Mouse (Mus musculus) liver (tissue): Measurements from ENCODE around the gene Ctsw.

ENCODE experiments used
- DNase-seq: peaks from one replicate; pipeline ENCODE4 v3.0.0-alpha.2; 2020; ENCODE audit warnings: mixed read lengths

The Ctsw gene

DNA sequence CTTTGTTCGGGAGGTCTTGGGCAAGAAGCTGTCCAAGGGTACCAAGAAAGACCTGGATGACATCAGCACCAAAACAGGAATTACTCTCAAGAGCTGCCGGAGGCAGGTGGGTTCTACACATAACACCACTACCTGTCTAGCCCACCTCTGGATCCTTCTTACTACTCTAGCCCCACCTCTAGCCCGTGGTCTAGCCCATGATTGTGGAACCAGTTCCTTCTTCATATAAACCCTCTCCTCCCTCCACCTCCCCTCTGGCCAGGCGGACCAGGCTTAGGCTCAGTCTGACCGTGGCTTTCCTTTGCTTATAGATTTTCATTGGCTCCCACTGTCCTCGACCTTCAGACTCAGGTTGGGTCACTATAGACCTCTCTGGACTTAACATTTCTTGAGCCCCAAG lies 6.9 kb downstream of the Ctsw start:
- no peak for DNase-seq

DNA sequence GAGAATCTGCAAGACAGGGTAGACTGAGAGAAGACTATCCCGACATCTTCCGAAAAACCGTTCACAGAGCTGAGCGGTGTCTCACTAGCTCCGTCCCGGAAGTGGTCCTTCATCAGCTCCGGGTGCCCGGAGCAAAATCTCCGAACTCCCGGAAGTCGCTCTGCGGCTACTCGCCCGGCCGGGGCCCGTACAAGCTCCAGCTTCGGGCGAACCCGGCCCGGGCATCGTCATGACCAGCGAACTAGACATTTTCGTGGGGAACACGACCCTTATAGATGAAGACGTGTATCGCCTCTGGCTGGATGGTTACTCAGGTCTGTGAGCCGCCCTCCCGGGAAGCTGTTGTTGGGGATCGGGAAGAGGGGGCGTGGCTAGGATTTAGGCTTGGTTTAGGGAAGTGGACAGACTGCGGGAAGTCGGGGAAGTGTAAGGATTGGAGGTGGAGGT lies 7.8 kb downstream of the Ctsw start, which contains the start of gene Fibp:
Gene Fibp (plus strand): TSS at position 151 of the 447 bp plus-strand sequence.
- DNase-seq = peak; percentile 87

DNA sequence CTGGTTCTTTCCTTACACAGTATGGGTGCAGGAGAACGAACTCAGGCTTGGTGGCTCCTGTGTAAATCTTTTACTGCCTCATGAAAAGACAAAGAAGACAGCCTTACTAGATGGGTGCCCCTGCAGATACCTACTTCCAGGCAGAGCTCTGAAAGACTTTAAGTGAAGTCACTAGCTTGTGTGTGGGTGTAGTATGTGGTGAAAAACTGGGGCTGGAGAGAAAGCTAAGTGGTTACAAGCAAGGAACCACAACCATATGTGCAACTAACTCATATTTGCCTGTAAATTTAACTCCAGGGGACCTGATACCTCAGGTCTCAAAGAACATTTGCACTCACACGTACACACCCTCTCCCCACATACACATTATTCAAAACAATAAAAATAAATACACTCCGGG lies 8.4 kb downstream of the Ctsw start:
- DNase-seq = no peak

DNA sequence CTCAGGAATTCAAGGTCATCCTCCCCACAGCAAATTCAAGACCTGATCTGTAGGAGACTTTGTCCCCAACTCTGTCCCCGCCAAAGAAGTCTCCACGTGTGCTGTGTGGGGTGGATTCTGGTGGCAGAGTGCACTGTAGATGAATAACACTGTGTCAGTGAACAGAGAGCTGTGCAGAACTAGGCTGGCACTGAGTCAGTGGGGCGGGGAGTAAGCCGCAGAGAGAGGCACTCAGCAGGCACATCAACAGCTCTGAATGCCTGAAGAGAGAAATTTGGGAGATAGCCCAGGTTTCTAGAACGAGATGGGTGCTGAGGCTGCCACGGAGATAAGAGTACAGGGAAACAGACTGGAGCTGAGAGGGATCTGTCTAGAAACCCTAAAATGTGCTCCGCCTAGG lies 9.3 kb downstream of the Ctsw start:
- no peak for DNase-seq

DNA sequence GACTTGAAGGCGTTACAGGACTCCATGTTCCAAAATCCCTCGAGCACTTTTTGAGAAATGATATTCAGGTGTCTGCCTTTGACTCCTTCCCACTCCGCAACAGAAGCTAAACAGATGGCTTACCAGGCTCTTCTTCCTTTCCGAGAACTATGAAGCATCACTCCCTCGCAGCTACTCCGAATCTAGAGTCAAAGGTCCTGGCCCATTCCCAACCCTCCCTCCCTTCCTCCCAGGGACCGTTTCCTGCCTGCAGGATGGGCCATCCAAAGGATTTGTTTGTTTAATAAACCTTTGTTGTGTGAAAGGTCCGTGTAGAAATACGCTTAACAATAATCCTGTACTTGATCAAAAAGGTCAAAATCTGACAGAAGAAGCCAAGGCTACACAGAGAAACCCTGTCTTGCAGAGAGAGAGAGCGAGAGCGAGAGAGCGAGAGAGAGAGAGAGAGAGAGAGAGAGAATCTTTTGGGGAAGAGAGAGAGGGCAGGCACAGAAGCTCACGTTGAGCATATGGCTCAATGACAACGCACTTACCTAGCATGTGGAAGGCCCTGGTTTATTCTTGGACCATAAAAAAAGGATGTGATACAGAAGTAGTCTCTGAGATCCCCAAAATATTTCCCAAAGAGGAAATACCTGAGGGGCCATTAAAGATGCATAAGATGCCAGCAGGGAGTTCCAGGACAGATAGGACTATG lies 10.4 kb downstream of the Ctsw start, which contains the start of gene Ccdc85b:
Gene Ccdc85b (minus strand): TSS at position 149 of the 697 bp plus-strand sequence.
- DNase-seq = no peak

DNA sequence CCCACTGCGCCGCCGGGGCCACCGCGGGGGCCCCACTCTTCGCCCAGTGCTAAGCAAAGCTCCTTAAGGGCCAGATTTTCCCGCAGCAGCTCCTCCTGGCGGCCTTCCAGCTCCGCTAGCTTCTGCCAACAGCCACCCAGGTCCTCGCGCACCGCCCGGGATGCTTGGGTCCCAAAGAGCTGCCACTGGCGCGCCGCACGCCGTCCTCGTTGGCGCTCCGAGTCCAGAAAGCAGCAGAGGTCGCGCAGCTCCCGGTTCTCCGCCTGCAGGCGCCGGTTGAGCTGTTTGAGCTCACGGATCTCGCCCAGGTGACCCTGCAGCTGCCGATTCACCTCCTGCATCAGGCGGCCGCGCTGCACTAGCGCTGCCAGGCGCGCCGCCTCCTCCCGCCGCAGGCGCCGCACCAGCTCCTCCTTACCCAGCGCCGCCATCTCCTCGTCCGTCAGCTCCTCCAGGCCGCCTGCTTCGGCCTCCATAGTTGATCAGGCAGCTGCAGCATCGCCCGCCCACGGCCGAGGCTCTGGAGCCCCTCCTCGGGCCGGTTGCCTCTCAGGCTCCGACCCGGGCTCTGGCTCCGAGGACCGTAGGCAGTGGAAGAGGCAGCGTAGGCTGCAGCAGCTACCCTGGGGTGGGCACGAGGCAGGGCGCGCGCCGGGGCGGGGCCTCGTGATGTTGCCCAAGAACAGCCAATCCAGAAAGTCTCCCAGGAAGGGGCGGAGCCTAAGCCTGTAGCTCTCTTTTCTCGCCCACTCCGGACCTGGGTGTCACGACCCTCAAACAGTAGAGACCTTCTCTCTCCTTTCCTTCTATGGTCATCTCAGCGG lies 11.2 kb downstream of the Ctsw start:
- DNase-seq = peak; percentile 95

DNA sequence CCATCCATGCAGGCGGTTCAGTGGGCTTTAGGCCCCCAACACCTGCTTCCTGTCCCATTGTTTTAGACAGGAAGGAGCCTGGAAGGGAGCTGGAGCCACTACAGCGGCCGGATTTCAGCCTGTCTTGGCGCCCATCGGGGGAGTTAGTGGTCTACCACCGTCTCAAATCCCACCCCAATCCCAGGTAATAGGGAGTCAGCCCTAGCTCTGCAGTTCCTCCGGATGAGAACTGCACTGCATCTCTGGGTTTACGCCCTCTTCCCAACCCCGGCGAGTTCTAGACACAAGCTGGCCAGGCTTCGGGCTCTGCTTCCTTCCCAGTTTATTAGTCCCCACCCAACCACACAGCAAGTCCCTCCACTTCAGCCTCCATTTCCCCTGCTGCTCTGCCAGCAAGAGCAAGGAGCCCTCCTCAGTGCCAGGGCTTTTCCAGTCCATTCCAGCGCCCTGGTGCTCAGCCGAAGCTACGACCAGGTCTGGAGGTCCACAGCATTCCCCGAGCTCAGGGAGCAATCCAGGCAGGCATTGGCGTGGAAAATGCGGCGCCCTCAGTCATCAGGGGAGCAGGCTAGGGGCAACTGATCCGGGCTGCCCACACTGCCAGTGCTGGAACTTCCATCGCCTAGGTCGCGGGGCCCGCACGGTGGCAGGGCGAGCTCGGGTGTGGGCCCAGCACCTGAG lies 11.9 kb downstream of the Ctsw start:
- peak; percentile 21 for DNase-seq

DNA sequence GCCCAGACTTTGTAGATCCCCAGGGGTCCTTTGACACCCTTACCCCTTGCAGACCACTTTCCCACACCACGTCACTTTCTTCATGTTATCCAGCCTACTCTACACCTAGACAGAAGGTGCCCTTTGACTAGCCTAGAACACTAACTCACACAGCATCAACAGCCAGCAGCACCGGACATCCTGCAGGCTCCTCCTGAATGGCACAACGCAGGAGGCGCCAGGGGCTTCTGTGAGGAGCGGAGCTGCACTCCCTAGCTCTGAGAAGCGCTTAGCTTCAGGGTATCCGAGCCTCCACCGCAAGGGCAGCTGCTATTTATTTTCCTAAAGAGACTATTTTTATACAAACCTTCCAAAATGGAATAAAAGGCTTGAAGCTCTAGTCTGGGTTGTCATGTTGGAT lies 12.7 kb downstream of the Ctsw start:
- DNase-seq = no peak

DNA sequence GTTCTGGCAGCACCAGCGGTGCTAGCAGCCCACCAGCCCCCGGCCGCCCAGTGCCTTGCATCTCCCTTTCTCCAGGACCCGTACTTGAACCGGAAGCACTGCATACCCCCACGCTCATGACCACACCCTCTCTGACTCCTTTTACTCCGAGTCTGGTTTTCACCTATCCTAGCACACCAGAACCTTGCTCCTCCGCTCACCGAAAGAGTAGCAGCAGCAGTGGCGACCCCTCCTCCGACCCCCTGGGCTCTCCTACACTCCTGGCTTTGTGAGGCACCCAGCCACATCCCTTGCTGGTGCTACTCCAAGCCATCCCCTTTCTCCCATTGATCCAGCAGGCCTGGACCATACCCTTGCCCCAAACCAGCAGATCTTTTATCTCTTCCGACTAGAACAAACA lies 13.3 kb downstream of the Ctsw start:
- DNase-seq = no peak

DNA sequence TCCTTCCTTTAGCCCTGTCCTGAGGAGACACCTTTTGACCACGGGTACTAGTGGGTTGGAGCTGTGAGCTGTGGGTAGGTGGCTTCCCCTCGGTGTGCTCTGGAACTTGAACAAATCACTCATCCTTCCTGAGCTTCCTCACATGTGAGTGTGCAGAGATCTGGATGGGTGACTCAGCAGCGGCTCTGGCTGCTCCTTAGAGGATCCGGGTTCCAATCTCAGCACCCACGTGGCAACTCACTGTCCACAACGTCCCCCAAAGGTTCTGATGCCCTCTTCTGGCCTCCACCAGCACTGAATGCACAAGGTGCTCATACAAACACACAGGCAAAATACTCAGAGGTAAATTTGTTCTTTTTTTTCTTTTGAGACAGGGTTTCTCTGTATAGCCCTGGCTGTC lies 16.5 kb downstream of the Ctsw start:
- no peak for DNase-seq

DNA sequence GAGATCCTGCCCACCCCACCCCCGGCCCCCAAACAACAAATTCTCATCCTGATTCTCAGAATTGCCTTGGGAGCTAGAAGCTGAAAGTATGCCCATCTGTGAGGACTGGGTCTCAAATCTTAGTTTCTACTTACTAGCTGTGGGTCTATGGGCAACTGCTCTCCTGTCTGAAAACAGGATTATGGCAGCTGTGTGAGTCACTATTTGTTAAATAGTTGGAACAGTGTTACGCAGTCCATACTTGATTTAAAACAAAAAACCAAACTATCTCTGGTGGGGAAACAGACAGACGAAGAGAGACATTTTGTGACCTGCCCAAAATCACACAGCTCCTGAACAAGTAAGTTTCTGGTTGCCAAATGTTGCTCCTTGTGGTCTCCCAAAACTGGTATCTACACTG lies 18.6 kb downstream of the Ctsw start:
- no peak for DNase-seq

DNA sequence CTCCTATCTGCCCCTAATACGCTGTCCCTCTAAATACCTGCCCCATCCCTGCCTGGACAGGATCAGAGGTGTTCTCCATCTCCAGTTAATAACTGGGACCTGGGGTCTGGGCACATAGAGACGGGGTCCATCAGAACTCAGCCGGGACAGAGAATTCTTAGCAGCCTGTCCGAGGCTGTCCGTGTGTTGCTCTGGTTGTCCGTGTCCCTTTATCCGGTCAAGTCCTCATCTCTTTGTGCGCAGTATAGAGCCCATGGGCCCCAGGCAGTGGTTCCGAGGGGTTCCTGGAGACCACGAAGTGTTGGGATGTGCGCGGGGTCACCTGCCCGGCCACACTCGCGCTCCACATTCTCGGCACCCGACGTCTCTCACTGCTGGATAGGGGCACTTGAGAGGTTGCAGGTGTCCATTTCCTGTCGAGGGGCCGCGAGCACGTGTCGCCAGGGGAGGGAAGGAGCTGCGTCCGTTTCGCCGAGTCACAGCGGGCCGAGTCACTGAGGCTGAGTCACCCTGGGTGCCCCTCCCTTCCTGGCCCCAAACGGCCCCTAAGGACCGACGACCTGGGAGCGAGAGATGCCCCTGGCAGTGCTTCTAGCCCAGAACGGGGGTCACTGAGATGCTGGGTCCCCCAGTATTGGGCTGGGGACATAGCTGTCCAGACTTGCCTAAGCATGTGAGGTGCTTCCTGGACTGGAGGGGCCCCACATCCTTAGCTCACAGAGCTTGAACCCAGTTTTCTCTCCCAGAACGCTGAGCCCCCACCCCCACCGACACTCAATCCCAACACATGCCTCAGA lies 19.8 kb downstream of the Ctsw start:
- peak; percentile 79 for DNase-seq

DNA sequence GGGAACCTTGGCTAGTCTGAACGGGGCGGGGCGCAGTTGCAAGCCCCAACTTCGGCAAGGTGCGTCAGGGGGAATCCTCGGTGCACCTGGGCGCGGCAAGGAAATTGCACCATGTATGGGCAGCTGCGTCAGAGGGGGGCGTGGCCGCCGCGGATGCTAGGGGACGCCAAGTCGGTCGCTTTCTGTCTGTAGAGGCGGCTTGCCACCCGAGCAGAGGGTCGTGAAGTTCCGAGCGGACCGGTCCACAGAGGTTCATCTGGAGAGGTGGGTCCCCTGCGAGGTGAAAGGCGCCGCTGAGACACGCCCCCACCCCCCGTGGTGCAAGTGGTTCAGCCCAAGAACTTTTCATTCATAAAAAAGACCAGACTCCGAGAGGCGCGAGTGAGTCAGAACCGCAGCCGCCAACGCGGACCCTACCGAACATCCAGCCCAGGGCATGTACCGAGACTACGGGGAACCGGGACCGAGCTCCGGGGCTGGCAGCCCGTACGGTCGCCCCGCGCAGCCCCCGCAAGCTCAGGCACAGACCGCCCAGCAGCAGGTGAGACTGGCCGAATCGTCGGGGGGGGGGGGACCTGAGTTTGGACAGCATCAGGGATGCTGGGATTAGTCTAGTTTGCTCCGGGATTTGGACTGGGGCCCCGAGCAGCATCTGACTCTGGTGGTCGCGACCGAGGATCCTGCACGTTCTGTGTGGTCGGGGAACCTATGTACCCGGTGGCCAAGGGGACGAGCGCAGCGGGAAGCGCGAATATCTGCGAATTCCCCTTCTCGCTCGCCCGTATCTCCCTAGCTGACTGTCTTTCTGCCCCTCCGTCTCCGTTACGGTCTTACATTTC lies 20.6 kb downstream of the Ctsw start, which contains the start of gene Fosl1:
Gene Fosl1 (plus strand): TSS at position 33 of the 839 bp plus-strand sequence.
- peak; percentile 75 for DNase-seq

DNA sequence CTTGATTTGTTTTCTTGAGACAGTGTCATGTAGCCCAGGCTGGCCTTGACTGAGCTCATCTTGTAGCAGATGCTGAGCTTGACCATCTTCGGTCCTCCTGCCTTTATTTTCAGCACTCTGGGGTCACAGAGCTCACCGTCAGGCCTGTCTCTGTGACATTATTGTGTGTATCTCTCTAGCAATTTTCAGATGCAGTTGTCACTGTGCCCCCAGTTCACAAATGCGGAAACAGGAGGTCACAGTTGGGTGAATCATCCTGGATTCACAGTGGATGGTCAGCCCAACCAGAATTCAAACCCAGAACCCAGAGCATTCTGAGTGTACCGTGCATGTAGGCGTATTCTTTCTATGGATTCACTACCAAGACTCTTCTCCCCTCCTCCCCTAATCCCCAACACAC lies 22.6 kb downstream of the Ctsw start:
- DNase-seq = no peak

DNA sequence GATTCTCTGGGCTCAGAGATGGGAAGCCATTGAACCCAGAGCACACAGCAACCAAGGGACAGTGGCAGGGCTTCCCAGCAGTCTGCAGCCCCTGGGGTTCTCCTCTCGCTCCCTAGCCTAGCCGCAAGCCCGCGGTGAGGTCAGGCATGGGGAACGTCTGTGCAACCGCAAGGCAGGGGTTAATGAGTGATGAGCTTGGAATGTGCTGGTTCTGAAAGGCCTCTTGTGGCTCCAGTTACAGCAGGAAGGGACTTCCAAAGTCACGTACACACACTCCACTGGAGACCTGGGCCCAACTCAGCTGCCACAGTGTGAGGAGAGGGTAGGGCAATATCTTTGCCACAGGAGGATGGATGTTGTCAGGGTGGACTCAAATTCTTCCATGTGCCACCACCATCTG lies 23.4 kb downstream of the Ctsw start:
- DNase-seq = no peak

DNA sequence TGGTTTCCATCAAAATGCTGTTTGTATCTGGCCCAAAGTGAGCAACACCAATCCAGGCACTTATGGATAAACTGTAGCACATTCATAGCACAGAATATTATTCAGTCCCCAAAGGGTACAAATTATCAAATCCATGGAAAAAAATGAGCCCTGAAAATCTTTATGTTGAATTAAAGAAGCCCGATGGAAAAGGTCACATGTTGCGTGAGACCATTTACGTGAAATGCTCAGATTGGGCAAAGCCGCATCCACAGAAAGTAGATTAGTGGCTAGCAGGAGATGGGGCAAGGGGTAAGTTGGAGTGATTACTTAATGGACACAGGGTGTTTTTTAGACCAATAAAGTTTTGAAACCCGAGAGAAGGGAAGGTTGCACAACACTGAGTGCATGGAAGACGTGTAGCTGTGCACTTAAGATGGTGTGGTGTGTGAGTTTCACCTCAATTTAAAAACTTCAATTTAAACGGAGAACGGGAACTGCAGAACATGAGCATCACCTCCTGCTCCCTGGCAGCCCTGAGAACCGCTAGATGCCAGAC lies 23.9 kb downstream of the Ctsw start:
- no peak for DNase-seq

DNA sequence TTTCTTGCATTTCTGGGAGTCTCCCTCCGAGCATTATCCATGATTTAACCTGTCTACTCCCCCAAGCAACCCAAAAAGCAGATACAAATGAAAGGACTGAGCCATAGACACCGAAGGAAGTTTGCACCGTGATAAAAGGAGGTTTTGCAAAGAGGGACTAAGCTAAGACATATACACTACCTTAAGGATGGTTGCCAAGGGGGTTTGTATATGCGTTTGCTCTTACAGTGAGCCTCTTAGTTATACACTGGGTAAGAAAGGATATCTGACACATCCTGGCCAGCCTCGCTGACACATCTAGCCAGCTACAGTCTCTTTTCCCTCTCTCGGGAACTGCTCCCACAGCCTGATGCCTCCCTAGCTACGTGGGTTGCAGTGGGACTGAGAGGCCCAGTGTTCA lies 34.4 kb downstream of the Ctsw start:
- DNase-seq = no peak

DNA sequence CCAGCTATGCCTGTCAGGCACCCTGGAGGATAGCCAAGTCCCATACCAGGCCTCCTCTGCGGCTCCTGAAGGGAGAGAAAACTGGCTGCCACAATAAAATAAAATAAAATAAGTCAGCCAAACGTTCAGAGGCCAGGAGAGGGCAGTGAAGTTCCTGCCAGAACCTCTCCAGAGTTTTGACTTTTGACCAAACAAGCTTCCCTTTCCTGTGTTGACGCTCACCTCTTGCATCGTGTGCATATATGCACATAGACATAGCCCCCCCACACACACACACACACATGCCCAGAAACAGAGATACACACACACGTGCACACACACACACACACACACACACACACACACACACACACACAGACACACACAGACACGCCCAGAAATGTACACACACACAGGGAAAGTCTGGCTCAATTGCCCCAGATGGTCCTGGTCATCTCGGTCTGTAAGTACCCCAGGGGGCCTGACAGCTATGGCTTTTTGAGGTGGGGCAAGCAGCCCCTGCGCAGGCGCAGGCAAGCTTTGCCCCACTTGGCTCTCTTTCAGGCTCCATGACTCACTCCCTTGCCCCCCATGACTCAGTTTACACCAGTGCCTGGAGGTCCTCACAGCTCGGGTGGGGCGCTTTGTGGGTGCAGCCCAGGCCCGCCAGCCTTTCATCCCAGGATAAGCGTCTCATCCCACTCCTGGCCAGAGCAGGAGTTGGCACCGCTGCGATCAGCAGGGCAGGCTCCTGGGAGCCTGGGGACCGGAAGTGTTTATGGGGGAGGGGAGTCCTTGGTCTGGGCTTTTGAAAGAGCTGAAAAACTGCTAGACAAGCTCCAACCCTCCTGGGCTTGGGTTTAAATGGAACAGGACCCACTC lies 35.1 kb downstream of the Ctsw start:
- peak; percentile 44 for DNase-seq

DNA sequence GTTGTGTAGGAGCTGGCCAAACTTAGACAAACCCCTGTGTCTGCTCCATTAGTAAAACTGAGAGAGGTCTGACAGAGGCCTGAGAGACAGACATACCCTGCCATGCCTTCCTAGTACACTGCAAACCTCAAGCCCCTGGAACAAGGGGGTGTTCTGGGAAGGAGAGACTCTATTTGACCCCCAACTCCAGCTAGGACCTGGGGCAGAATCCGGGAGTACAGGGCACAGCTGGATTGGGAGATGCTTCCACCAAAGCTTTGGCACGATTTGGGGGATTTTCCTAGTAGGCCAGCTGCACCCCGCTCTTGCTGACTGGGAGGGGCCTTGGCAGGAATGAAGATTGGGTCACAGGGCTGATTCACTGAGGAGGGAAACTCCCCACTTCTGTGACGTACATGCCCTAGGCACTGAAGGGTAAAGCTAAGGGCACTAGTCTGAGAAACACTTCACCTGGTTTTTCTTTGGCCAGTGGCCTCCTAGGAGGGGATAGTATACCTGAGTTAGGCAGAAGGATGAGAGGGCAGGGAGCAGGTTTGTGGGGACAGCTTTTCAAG lies 36.3 kb downstream of the Ctsw start:
- DNase-seq = no peak

DNA sequence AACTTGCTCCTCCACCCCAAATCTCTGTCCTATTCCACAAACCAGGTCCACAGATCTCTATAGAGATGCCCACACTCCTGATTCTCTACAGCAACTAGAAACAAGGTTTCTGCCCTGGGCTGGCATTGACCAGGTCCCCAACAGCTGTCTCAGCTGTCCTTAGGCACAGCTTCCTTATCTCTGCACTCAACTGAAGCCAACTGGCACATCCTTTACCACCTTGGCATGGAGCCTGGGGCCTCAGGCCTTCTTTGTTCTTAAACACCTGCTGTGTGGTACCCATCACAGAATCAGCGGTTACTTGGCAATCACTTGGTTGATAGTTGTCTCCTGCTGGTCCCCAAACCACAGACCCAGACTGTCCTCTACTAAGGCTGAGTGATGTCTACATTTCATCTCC lies 37.9 kb downstream of the Ctsw start:
- no peak for DNase-seq
